Mouse (Mus musculus) c-Kit-negative CD71-positive TER-119-positive erythroid progenitor cells, embryonic 14.5 days (primary cell): Measurements from ENCODE around the gene Eif4g2.
A peak's percentile ranks its signal among the peaks of the same experiment; 100 is the strongest.

Experiments used
- DNase-seq: peaks from one replicate; pipeline ENCODE4 v3.0.0-alpha.2; 2013; ENCODE audit warnings: low read depth, low spot score

Eif4g2 gene

DNA sequence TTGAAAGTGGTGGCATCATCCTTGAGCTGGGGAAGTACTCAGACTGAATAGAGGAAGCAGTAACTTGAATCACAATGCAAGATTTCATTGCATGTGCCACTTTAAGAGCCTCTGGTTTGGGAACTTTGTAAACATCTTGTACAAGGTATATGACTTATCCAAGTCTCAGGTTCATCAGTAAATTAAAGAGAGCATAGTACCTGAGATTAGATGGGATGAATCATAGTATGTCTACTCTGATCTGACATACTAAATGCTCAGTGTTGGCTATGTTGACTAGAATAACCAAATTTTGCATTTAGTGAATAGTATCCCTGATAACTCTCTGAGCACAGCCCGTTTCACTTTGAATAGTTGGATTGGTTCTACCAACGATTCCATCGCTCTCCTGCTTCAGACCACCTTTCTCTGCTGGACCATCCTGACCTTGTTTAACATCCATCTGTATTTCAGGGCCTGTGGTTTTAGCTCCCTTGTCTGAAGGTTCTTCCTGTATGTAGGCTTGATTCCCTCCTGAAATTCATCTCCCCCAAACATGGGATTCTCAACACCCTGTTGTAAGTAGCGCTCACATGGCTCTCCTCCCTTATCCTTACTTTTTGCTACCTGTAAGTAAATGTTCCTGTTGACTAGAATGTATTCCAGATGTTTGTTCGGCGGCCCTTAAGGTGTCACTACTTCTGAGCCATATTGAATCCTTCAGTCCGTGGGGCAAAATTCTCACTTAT is 13.2 kb downstream of the Eif4g2 start:
- DNase-seq = no peak

DNA sequence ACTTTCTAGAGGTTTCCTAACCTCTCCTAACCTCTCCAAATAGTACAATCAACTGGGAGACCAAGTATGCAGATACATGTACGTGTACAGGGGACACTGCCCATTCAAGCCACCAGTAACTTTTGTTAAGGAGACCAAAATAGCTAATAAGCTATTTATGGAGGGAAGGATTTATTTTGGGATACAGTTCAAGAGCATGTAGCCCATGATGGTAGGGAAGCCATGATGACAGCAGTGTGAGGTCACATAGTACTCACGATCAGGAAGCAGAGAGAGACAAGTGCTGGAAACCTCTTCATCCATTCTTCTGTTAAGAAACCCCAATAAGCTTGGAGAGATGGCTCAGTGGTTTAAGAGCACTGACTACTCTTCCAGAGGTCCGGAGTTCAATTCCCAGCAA is 14.6 kb downstream of the Eif4g2 start:
- no peak for DNase-seq

DNA sequence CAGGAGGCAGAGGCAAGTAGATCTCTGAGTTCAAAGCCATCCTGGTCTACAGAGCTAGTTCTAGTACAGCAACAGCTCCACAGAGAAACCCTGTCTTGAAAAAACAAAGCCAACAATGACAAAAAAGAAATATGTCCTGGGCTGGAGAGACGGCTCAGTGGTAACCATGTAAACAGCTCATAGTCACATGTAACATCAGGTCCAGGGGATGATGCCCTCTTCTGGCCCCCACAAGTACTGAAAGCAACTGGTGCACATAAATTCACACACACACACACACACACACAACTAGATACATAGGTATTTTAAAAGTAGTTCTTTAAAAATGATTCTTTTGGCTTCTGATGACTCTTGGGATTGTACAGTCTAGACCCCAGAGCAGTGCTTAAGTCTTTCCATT is 19.9 kb downstream of the Eif4g2 start:
- DNase-seq = no peak

DNA sequence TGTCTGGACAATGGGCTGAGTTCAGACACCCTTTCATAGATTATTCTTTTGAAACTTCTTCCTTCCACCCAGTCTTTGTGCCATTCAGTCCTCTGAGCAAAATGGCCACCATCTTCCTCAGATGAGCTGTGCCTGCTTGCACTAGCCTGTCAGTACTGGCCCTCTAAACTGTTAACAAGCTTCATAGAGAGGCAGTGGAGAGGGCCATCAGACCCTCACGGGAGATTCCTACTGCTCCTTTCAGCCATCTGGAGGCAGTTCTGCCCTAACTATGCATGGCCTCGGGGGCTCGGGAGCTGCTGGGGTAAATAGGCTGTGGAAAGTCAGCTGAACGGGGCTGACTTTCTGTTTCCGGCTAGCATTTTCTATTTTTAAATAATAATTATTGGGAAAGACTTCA is 23.3 kb downstream of the Eif4g2 start:
- no peak for DNase-seq

DNA sequence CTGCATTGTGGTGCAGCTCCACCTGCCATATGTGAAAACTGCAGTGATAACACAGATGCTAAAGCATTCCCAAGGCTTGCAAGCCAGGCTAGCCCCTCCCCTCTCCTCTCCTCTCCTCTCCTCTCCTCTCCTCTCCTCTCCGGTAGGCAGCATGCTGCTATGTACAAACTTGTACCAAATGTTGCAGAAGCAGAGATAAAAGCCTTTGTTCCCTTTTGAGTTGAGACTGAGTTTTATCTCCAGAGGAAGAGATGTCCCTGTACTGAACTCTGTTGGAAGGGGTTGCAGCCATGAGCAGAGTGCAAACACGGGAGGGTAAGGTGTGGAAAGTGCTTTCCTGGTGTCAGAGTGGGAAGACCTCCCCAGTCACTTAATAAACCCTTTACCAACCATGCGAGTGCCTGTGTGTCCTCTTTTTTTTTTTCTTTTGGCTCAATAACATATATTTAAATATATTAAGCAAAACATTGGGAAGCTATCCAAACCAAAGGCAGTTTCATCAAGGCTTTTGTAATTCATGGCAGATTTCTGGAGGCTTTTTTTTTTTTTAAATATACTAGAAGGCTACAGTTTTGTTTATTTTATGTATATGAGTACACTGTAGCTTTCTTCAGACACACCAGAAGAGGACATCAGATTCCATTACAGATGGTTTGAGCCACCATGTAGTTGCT is 26.7 kb downstream of the Eif4g2 start:
- no peak for DNase-seq

DNA sequence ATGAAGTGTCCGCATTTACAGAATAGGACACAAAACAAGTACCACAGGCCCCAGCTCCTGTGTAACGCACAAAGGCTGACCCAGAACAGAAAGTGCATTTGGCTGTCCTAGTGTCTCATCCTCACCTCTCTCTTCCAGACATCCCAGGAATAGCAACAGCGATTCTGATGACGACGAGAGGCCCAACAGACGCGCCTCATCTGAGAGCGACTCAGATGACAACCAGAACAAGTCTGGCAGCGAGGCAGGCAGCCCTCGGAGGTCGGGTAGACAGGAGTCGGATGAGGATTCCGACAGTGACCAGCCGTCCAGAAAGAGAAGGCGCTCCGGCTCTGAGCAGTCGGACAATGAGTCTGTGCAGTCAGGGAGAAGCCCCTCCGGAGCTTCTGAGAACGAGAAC is 27.6 kb downstream of the Eif4g2 start:
- no peak for DNase-seq

DNA sequence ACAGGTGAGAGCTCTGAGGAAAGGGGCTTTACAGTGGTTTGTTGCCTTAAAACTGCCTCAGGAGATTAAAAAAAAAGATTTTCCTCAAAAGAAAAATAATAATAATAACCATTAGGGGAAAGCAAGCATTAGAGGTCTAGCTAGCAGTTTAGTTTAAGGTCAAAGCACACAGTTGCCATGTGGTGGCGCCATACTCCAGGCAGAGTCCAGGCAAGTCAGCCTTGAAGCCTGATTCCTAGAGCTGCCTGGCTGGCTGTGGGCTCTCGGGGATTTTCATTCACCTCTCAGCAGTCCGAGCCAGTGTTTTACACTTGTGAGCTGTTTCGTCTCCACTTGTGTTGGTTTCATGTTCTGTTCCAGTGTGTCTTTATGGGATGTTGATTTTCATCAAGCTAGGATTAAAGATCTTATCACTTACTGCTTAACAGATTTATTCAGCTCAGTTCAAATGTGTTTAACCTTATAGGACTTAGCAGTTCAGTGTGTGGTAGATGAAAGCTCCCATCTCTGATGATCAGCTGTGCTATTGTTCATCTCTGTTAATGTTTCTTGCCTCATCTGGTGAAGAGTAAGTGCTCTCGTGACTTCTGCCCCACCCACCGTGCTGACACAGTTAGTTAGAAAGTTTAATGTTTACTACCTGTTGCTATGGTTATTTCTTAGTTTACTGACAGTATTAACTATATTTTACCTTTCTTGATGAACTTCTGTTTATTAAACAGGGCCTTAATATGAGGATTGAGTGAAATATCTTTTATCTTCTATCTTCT is 33.0 kb downstream of the Eif4g2 start:
- peak; percentile 44 for DNase-seq

DNA sequence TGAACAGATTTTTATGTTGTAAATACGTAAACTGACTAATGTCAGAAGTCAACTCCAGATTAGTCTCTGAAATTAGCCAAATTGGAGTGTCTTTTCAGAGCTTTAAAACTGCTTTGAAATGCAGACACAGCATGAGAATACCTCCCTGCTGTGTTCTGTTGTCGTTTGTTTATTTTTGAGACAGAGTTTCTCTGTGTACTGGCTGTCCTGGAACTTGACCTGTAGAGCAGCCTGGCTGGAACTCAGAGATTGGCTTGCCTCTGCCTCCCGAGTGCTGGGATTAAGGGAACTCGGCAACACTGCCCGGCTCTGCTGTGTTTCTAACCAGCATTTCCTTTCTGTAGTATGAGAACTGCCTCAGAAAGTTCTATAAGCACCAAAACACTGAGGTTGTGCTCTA is 33.9 kb downstream of the Eif4g2 start:
- no peak for DNase-seq

DNA sequence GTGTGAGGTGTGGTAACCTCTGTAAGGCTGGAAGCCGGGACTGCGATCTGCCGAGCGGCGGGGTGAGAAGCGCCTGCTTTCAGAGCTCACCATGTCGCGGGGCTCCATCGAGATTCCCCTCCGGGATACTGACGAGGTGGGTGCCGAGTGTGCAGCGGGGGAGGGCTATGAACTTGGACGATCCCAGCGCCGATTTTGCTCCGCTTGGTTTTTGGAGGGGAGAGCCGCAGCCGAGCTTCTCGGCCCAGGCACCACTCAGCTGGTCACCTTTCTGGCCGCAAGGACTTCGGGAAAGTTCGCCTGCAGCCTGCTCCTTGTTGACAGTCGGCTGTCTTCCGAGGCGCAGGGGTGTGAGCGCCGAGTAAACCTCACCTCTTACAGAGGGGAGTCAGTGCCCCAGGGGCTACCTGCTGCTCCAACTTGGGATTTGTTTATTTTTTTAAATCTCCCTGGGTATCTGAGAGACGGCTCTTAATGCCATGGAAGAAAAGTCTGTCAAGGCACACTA is 53.7 kb downstream of the Eif4g2 start:
- DNase-seq = no peak

DNA sequence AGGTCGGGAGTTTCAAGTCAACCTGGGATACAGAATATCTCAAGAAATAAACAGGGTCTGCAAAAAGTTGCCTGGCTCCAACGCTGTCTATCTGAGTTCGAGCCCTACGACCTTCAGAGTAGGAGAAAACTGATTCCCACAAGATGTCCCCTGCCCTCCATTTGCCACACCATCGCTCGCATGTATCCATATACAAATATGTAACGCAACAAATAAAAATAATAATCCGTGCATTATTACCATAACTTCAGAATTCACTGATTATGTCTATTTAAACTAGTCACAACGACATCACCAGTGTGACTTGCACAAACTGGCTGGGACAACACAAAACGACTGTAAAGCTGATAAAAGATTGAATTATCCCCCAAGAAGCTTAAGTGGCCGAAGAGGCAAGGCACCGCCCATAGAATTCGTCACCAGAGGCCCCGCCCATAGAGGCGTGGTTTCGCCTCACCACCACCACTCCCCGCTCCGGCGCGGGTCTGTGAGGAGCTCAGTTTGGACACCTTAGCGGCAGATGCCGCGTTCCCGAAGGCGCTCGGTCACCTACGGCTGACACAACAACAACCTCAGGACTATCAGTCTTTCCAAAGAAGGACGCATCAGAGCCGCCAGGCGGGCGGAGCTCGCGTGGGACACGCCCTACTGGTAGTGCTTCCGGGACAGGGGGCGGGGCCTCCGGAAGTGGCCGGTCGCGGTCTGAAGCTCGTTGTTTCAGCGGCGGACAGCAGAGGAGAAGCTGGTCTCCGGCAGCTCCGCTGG is 54.4 kb downstream of the Eif4g2 start, which contains the start of gene Ctr9:
Gene Ctr9 (plus strand): TSS at position 671 of the 765 bp plus-strand sequence.
- peak; percentile 91 for DNase-seq

DNA sequence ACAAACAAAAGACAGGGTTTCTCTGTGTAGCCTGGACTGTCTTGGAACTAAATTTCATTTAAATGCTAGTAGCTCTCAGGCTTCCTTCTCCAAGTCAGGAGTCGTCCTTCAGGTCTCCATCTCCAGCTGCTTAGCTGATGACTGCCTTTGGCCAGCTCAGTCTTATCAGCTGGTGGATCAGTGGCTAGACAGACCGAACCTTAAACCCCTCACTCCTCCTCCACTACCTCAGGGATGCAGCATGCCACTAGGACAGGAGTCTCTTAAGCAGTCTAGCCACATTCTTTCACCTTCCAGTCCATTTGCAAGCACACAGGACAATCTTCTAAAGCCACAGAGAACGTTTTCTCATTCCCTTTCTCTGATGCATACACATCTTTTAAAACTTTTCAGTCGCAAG is 57.9 kb downstream of the Eif4g2 start:
- DNase-seq = no peak

DNA sequence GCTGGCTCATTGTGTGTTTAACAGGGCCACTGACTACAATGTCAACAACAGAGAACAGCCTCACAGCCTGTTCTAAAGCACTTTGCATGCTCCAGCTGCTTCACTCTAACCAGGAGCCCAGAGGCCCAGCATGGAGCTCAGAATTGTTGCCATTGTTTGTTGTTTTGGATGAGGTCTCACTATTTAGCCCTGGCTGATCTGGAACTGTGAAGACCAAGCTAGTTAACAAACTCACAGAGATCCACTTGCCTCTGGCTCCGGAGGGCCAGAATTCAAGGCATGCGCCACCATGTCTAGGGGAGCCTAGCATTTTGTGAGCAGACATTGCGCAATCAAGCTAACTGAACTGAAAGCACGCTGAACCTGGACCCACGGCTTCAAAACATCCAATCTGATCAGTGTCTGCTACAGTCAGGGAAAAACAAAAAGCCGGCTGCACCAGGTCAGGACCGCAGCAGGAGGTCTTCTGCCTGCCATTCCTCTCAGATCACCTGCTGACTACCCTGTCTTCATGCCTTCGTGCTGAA is 58.7 kb downstream of the Eif4g2 start:
- DNase-seq = no peak

DNA sequence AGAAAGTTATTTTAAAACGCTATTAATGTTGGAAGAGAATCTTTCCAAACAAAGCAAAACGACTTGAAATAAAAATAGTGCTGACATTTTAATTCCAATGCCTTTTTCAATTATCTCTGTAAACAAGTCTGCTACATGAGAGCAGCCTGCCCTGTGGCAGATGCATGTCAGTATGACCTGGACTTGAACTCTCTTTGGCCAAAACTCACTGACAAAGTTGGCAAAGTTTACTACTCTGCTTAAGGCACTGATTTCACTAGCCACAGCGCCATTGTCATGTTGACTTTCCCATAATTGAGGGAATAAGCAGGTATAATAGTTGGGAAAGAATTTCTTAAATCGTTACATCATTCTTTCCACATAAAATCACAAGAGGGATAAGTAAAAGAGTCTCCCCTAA is 62.0 kb downstream of the Eif4g2 start:
- DNase-seq = no peak
